Mouse (Mus musculus): ENCODE measurements around the gene Mfrp.
A peak's percentile ranks its signal among the peaks of the same experiment; 100 is the strongest.

Gene Mfrp

GRCm38 (mm10) chr9:44106596-44106995 lies 5.1 kb downstream of the Mfrp start:
- no peak for DNase-seq

- peak; percentile 78 for DNase-seq
Observed at GRCm38 (mm10) chr9:44107110-44107509, 5.6 kb downstream of the Mfrp start, which contains the start of gene C1qtnf5. TSS of gene C1qtnf5 (plus strand) at chr9:44107245.

- no peak for DNase-seq
Observed at GRCm38 (mm10) chr9:44107557-44108179, 6.1 kb downstream of the Mfrp start.

GRCm38 (mm10) chr9:44108269-44109055 lies 6.9 kb downstream of the Mfrp start:
- peak; percentile 63 for DNase-seq

GRCm38 (mm10) chr9:44109360-44110095 lies 8.0 kb downstream of the Mfrp start:
- DNase-seq = peak; percentile 80

GRCm38 (mm10) chr9:44111909-44112308 lies 10.4 kb downstream of the Mfrp start:
- peak; percentile 42 for DNase-seq

- peak; percentile 98 for DNase-seq
Observed at GRCm38 (mm10) chr9:44113105-44113789, 11.7 kb downstream of the Mfrp start, which contains the start of the genes Gm49380 and Rnf26. TSS of gene Gm49380 (minus strand) at chr9:44113500. TSS of gene Rnf26 (minus strand) at chr9:44113517.

GRCm38 (mm10) chr9:44114453-44114852 lies 12.9 kb downstream of the Mfrp start:
- DNase-seq = peak; percentile 39

- DNase-seq = no peak
Observed at GRCm38 (mm10) chr9:44115599-44115998, 14.1 kb downstream of the Mfrp start.

GRCm38 (mm10) chr9:44116182-44116581 lies 14.7 kb downstream of the Mfrp start:
- DNase-seq = no peak

GRCm38 (mm10) chr9:44119011-44119410 lies 17.5 kb downstream of the Mfrp start:
- no peak for DNase-seq

GRCm38 (mm10) chr9:44119948-44120465 lies 18.5 kb downstream of the Mfrp start:
- DNase-seq = no peak

- no peak for DNase-seq
Observed at GRCm38 (mm10) chr9:44124317-44124716, 22.8 kb downstream of the Mfrp start.

GRCm38 (mm10) chr9:44125026-44125425 lies 23.5 kb downstream of the Mfrp start:
- DNase-seq = no peak

- peak; percentile 83 for DNase-seq
Observed at GRCm38 (mm10) chr9:44125546-44126428, 24.3 kb downstream of the Mfrp start.

GRCm38 (mm10) chr9:44126746-44127145 lies 25.2 kb downstream of the Mfrp start:
- no peak for DNase-seq

- peak; percentile 44 for DNase-seq
Observed at GRCm38 (mm10) chr9:44127351-44127801, 25.8 kb downstream of the Mfrp start.

GRCm38 (mm10) chr9:44129633-44130032 lies 28.1 kb downstream of the Mfrp start:
- no peak for DNase-seq

- DNase-seq = no peak
Observed at GRCm38 (mm10) chr9:44130034-44130433, 28.5 kb downstream of the Mfrp start.

- peak; percentile 63 for DNase-seq
Observed at GRCm38 (mm10) chr9:44130581-44131275, 29.2 kb downstream of the Mfrp start.

GRCm38 (mm10) chr9:44131276-44131590 lies 29.7 kb downstream of the Mfrp start:
- no peak for DNase-seq
